Mouse (Mus musculus): ENCODE results near the gene Prss44. TPM values are rescaled to one million over a fixed set of nuclear protein-coding genes. Genes with fewer than 3 reads are reported as not detected.
A peak's percentile ranks its signal among the peaks of the same experiment; 100 is the strongest.

Prss44 gene
- polyA plus RNA-seq, 1 experiment: not detected

- TF ChIP-seq POLR2A (IDR thresholded peaks at IDR 0.05; ENCODE audit: borderline replicate concordance, insufficient read depth, low read length): no peak
- TF ChIP-seq CTCF (IDR thresholded peaks at IDR 0.05; ENCODE audit: borderline replicate concordance, insufficient read depth, low read depth, low read length): peak; percentile 71
- Histone ChIP-seq H3K27me3 (ENCODE audit: control insufficient read depth, insufficient read depth, low read length) (no peaks in the 10 kb centered on the region), H3K4me3 (replicated peaks; ENCODE audit: insufficient read depth, low read depth, low read length) (peak overlapping the region; percentile 68), H3K27ac (ENCODE audit: insufficient read depth, low read length) (no peak overlapping the region), H3K4me1 (ENCODE audit: control insufficient read depth, insufficient read depth, low read length) (no peaks in the 10 kb centered on the region)
- 2% methylated on average over 43 of the region's 43 CpGs for WGBS
- peak; percentile 90 to 96 for DNase-seq
Observed at GRCm38 (mm10) chr9:110781256-110781721, 32.5 kb upstream of the Prss44 start.

GRCm38 (mm10) chr9:110781731-110782130 lies 32.1 kb upstream of the Prss44 start:
- H3K27ac ChIP-seq (ENCODE audit: insufficient read depth, low read length): no peak overlapping the region
- TF ChIP-seq CTCF (IDR thresholded peaks at IDR 0.05; ENCODE audit: borderline replicate concordance, insufficient read depth, low read depth, low read length) (no peak), POLR2A (IDR thresholded peaks at IDR 0.05; ENCODE audit: borderline replicate concordance, insufficient read depth, low read length) (no peak)
- under 1% methylated on average over 23 of the region's 23 CpGs for WGBS

GRCm38 (mm10) chr9:110783611-110784010 lies 30.2 kb upstream of the Prss44 start:
- 86% methylated on average over 1 of the region's 1 CpGs for WGBS
- no peak overlapping the region for H3K27ac ChIP-seq (ENCODE audit: insufficient read depth, low read length)
- H3K27me3 ChIP-seq (ENCODE audit: control insufficient read depth, insufficient read depth, low read length): no peaks in the 10 kb centered on the region
- H3K4me3 ChIP-seq (replicated peaks; ENCODE audit: insufficient read depth, low read depth, low read length): no peak overlapping the region
- DNase-seq: no peak
- no peaks in the 10 kb centered on the region for H3K4me1 ChIP-seq (ENCODE audit: control insufficient read depth, insufficient read depth, low read length)
- TF ChIP-seq POLR2A (IDR thresholded peaks at IDR 0.05; ENCODE audit: borderline replicate concordance, insufficient read depth, low read length): no peak
- no peak for TF ChIP-seq CTCF (IDR thresholded peaks at IDR 0.05; ENCODE audit: borderline replicate concordance, insufficient read depth, low read depth, low read length)

More at GRCm38 (mm10) chr9:110781731-110782130, 32.1 kb upstream of the Prss44 start:
- Histone ChIP-seq H3K4me1 (ENCODE audit: control insufficient read depth, insufficient read depth, low read length) (no peaks in the 10 kb centered on the region), H3K27me3 (ENCODE audit: control insufficient read depth, insufficient read depth, low read length) (no peaks in the 10 kb centered on the region), H3K4me3 (replicated peaks; ENCODE audit: insufficient read depth, low read depth, low read length) (peak overlapping the region; percentile 68)
- peak; percentile 83 to 86 for DNase-seq

- Histone ChIP-seq H3K27ac (ENCODE audit: insufficient read depth, low read length) (no peak overlapping the region), H3K27me3 (ENCODE audit: control insufficient read depth, insufficient read depth, low read length) (no peaks in the 10 kb centered on the region), H3K4me1 (ENCODE audit: control insufficient read depth, insufficient read depth, low read length) (no peaks in the 10 kb centered on the region), H3K4me3 (replicated peaks; ENCODE audit: insufficient read depth, low read depth, low read length) (no peak overlapping the region)
- no peak for DNase-seq
- TF ChIP-seq CTCF (IDR thresholded peaks at IDR 0.05; ENCODE audit: borderline replicate concordance, insufficient read depth, low read depth, low read length) (no peak), POLR2A (IDR thresholded peaks at IDR 0.05; ENCODE audit: borderline replicate concordance, insufficient read depth, low read length) (no peak)
- WGBS: 95% methylated on average over 3 of the region's 3 CpGs
Observed at GRCm38 (mm10) chr9:110788169-110788568, 25.6 kb upstream of the Prss44 start.

GRCm38 (mm10) chr9:110790462-110790861 lies 23.3 kb upstream of the Prss44 start:
- no peaks in the 10 kb centered on the region for H3K4me1 ChIP-seq (ENCODE audit: control insufficient read depth, insufficient read depth, low read length)
- H3K27ac ChIP-seq (ENCODE audit: insufficient read depth, low read length): no peak overlapping the region
- H3K27me3 ChIP-seq (ENCODE audit: control insufficient read depth, insufficient read depth, low read length): no peaks in the 10 kb centered on the region
- TF ChIP-seq CTCF (IDR thresholded peaks at IDR 0.05; ENCODE audit: borderline replicate concordance, insufficient read depth, low read depth, low read length) (no peak), POLR2A (IDR thresholded peaks at IDR 0.05; ENCODE audit: borderline replicate concordance, insufficient read depth, low read length) (no peak)
- DNase-seq: no peak
- H3K4me3 ChIP-seq (replicated peaks; ENCODE audit: insufficient read depth, low read depth, low read length): no peak overlapping the region
- WGBS: 83% methylated on average over 4 of the region's 4 CpGs

GRCm38 (mm10) chr9:110797013-110797412 lies 16.8 kb upstream of the Prss44 start:
- Histone ChIP-seq H3K27me3 (ENCODE audit: control insufficient read depth, insufficient read depth, low read length) (no peaks in the 10 kb centered on the region), H3K4me1 (ENCODE audit: control insufficient read depth, insufficient read depth, low read length) (no peaks in the 10 kb centered on the region), H3K4me3 (replicated peaks; ENCODE audit: insufficient read depth, low read depth, low read length) (no peak overlapping the region), H3K27ac (ENCODE audit: insufficient read depth, low read length) (no peak overlapping the region)
- DNase-seq: no peak
- WGBS: 87% methylated on average over 10 of the region's 10 CpGs
- TF ChIP-seq POLR2A (IDR thresholded peaks at IDR 0.05; ENCODE audit: borderline replicate concordance, insufficient read depth, low read length) (no peak), CTCF (IDR thresholded peaks at IDR 0.05; ENCODE audit: borderline replicate concordance, insufficient read depth, low read depth, low read length) (no peak)

- Histone ChIP-seq H3K4me1 (ENCODE audit: control insufficient read depth, insufficient read depth, low read length) (no peaks in the 10 kb centered on the region), H3K27me3 (ENCODE audit: control insufficient read depth, insufficient read depth, low read length) (no peaks in the 10 kb centered on the region), H3K27ac (ENCODE audit: insufficient read depth, low read length) (no peak within 1 kb of the TSS), H3K4me3 (replicated peaks; ENCODE audit: insufficient read depth, low read depth, low read length) (no peak within 1 kb of the TSS)
- WGBS: 89% methylated on average over 14 of the region's 14 CpGs
- no peak for DNase-seq
- TF ChIP-seq POLR2A (IDR thresholded peaks at IDR 0.05; ENCODE audit: borderline replicate concordance, insufficient read depth, low read length) (no peak), CTCF (IDR thresholded peaks at IDR 0.05; ENCODE audit: borderline replicate concordance, insufficient read depth, low read depth, low read length) (no peak)
Observed at GRCm38 (mm10) chr9:110797866-110798265, 15.9 kb upstream of the Prss44 start, which contains the start of gene Prss42. Gene Prss42, plus strand, starts transcription at chr9:110798166.

- TF ChIP-seq CTCF (IDR thresholded peaks at IDR 0.05; ENCODE audit: borderline replicate concordance, insufficient read depth, low read depth, low read length): no peak
- TF ChIP-seq POLR2A (IDR thresholded peaks at IDR 0.05; ENCODE audit: borderline replicate concordance, insufficient read depth, low read length): no peak
- Histone ChIP-seq H3K4me3 (replicated peaks; ENCODE audit: insufficient read depth, low read depth, low read length) (no peak overlapping the region), H3K4me1 (ENCODE audit: control insufficient read depth, insufficient read depth, low read length) (no peaks in the 10 kb centered on the region), H3K27me3 (ENCODE audit: control insufficient read depth, insufficient read depth, low read length) (no peaks in the 10 kb centered on the region), H3K27ac (ENCODE audit: insufficient read depth, low read length) (no peak overlapping the region)
- WGBS: 93% methylated on average over 8 of the region's 8 CpGs
- DNase-seq: no peak
Observed at GRCm38 (mm10) chr9:110800834-110801479, 12.8 kb upstream of the Prss44 start.

All from cerebellum, adult 2 months (tissue).